Mouse (Mus musculus) neural tube, embryonic 11.5 days (tissue): ENCODE measurements around the gene Pcsk6. TPM values are rescaled to one million over a fixed set of nuclear protein-coding genes. Genes with fewer than 3 reads are reported as not detected.

Experiments used
- ATAC-seq: fragments of 200-750 bp; cut with Nextera tagmentation; 2 replicates; pipeline ENCODE4 v1.8.0; 2017; ENCODE audit warnings: moderate number of reproducible peaks, mild to moderate bottlenecking, moderate TSS enrichment, moderate library complexity; ENCODE audit not compliant: insufficient read depth, low FRiP score, low TSS enrichment
- DNase-seq: peaks from one replicate; pipeline ENCODE4 v3.0.0-alpha.2; 2015; ENCODE audit warnings: low spot score
- H3K27ac ChIP-seq: fragments of 300-500 bp; sonication (generic); 2 replicates; pipeline ENCODE4 v1.5.1; 2014; ENCODE audit warnings: low read depth, mild to moderate bottlenecking, low read length
- H3K27me3 ChIP-seq: fragments of 300-500 bp; sonication (generic); 2 replicates; pipeline ENCODE4 v1.6.1; 2014; ENCODE audit warnings: mild to moderate bottlenecking, low read length, mixed read lengths; ENCODE audit not compliant: control insufficient read depth, insufficient read depth
- H3K36me3 ChIP-seq: fragments of 300-500 bp; sonication (generic); 2 replicates; pipeline ENCODE4 v1.6.1; 2014; ENCODE audit warnings: mild to moderate bottlenecking, low read length, moderate library complexity, mixed read lengths; ENCODE audit not compliant: control insufficient read depth, insufficient read depth
- H3K4me1 ChIP-seq: fragments of 300-500 bp; sonication (generic); 2 replicates; pipeline ENCODE4 v1.6.1; 2014; ENCODE audit warnings: low read length, mixed read lengths; ENCODE audit not compliant: control insufficient read depth, insufficient read depth
- H3K4me2 ChIP-seq: fragments of 300-500 bp; sonication (generic); 2 replicates; pipeline ENCODE4 v1.6.1; 2014; ENCODE audit warnings: low read depth, mild to moderate bottlenecking, moderate library complexity
- H3K4me3 ChIP-seq: fragments of 300-500 bp; sonication (generic); 2 replicates; pipeline ENCODE4 v1.5.1; 2014; ENCODE audit warnings: low read depth, low read length
- H3K9ac ChIP-seq: fragments of 300-500 bp; sonication (generic); 2 replicates; pipeline ENCODE4 v1.6.1; 2014; ENCODE audit warnings: mild to moderate bottlenecking, low read length
- H3K9me3 ChIP-seq: fragments of 300-500 bp; sonication (generic); 2 replicates; pipeline ENCODE4 v1.6.1; 2016; ENCODE audit warnings: low read length; ENCODE audit not compliant: control insufficient read depth
- WGBS: fragments of 180-500 bp; shearing (Covaris S2); extraction: QIAGEN DNeasy Blood & Tissue Kit; methylation state at CpG from one replicate; pipeline ENCODE4 v1.1.7; 2014; 5-methylcytosine and 5-hydroxymethylcytosine counted together
- polyA plus RNA-seq: library from polyadenylated mRNA; unstranded; fragments of >200 nt; fragmentation: Nextera tagmentation; extraction: Ambion mirVana; gene quantifications from 2 replicates; pipeline ENCODE4 v1.2.1, GENCODE M21; 2014

The Pcsk6 gene
- polyA plus RNA-seq, 1 experiment from 2014 or later: 2.7 TPM

DNA sequence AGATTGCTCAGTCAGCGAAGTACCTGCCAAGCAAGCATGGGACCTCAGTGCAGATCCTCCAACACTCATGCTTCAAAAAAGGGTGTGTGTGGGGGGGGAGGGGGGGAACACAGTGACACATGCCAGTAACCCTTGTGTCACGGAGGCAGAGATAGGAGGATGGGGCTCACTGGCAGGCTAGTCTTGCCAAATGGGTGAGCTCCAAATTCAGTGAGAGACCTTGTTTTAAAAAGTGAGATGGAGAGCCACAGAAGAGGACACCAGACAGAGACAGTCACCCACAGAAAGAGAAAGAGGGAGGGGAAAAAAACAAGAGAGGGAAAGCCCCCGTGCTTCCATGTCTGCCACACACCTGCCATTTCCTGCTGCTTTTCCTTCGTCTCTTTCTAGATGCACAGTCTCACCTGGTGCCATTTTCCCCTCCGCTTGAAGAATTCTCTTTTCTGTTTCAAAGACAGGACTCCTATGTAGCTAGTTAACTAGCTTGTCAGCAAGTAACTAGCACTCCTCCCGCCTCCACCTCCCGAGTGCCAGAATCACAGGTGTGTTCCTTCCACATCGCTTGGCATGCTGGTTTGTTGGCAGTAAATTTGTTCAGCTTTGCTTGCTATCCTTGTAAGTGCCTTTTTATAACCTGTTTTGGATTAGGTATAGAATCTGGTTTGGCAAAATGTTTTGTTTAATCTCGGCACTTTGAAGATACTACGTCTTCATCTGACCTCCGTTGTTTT, 146.8 kb downstream of the Pcsk6 start:
- WGBS: 92% methylated on average over 11 of the region's 11 CpGs
- no peaks in the 10 kb centered on the region for H3K36me3 ChIP-seq
- no peak for DNase-seq
- no peak for ATAC-seq
- H3K4me3 ChIP-seq: no peak overlapping the region
- H3K9me3 ChIP-seq: no peaks in the 10 kb centered on the region
- no peaks in the 10 kb centered on the region for H3K27me3 ChIP-seq
- no peaks in the 10 kb centered on the region for H3K4me1 ChIP-seq
- no peak overlapping the region for H3K4me2 ChIP-seq
- H3K27ac ChIP-seq: no peak overlapping the region
- H3K9ac ChIP-seq: no peak overlapping the region

GRCm38 (mm10) chr7:66008892-66009273, 147.3 kb downstream of the Pcsk6 start:
- H3K4me1 ChIP-seq: no peaks in the 10 kb centered on the region
- no peak overlapping the region for H3K9ac ChIP-seq
- H3K4me3 ChIP-seq: no peak overlapping the region
- WGBS: 90% methylated on average over 16 of the region's 16 CpGs
- H3K9me3 ChIP-seq: no peaks in the 10 kb centered on the region
- H3K27ac ChIP-seq: no peak overlapping the region
- H3K27me3 ChIP-seq: no peaks in the 10 kb centered on the region
- no peak for ATAC-seq
- no peaks in the 10 kb centered on the region for H3K36me3 ChIP-seq
- DNase-seq: no peak
- H3K4me2 ChIP-seq: no peak overlapping the region

DNA sequence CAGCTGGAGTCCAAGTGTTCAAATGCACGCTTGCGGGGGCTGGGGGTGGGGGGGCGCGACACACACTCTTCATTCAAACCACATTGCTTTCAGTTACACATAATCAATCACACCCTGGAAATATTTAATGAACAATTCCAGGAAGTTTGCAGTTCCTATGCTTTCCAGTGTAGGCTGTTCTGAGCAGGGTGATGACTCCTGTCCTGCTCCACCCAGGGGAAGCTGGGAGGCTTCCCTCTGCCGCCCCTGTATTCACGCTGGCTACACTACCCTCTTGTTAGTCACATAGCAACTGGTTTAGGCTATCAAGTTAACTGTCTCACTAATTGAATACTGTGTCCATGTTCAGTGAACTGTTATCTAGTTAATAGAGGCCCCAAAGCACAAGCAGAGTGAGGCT, 149.0 kb downstream of the Pcsk6 start:
- Histone ChIP-seq H3K27me3 (no peaks in the 10 kb centered on the region), H3K27ac (no peak overlapping the region), H3K36me3 (no peaks in the 10 kb centered on the region), H3K4me2 (no peak overlapping the region), H3K9ac (no peak overlapping the region), H3K4me3 (no peak overlapping the region), H3K9me3 (no peaks in the 10 kb centered on the region), H3K4me1 (no peaks in the 10 kb centered on the region)
- ATAC-seq: no peak
- DNase-seq: no peak
- 78% methylated on average over 6 of the region's 6 CpGs for WGBS

- Histone ChIP-seq H3K27ac (no peak overlapping the region), H3K4me2 (no peak overlapping the region), H3K9ac (no peak overlapping the region), H3K4me1 (no peaks in the 10 kb centered on the region), H3K9me3 (no peaks in the 10 kb centered on the region), H3K36me3 (no peaks in the 10 kb centered on the region), H3K4me3 (no peak overlapping the region), H3K27me3 (no peaks in the 10 kb centered on the region)
- DNase-seq: no peak
- WGBS: 88% methylated on average over 2 of the region's 2 CpGs
- no peak for ATAC-seq
These were observed 166.2 kb downstream of the Pcsk6 start for GRCm38 (mm10) chr7:66027747-66028146.

- Histone ChIP-seq H3K27me3 (no peaks in the 10 kb centered on the region), H3K4me1 (no peaks in the 10 kb centered on the region), H3K9ac (no peak overlapping the region), H3K9me3 (no peaks in the 10 kb centered on the region), H3K27ac (no peak overlapping the region), H3K4me3 (no peak overlapping the region), H3K4me2 (no peak overlapping the region), H3K36me3 (no peaks in the 10 kb centered on the region)
- WGBS: 57% methylated on average over 6 of the region's 6 CpGs
- no peak for DNase-seq
- no peak for ATAC-seq
These were observed 167.4 kb downstream of the Pcsk6 start for GRCm38 (mm10) chr7:66028766-66029512.

DNA sequence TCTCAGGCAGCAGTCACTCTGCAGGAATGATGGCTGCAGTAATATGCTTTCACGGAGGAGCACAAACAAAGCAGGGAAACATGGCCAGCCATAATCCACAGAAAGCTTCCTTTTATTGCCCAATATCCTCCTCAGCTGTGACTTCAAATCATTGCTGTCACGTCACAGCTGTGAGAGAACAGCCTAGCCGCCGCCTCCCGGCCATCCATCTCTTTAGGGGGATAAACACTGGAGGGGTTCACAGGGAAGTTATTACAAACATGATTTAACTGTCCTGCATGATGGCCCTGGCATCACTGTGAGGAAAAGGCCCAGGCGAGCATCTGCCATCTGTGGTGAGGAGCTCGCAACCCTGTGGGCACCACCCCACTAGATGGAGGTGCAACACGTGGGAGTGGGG, 175.3 kb downstream of the Pcsk6 start:
- H3K9me3 ChIP-seq: no peaks in the 10 kb centered on the region
- DNase-seq (no peak), ATAC-seq (no peak)
- WGBS: 48% methylated on average over 8 of the region's 8 CpGs
- H3K4me1 ChIP-seq: no peaks in the 10 kb centered on the region
- H3K4me3 ChIP-seq: no peak overlapping the region
- no peak overlapping the region for H3K27ac ChIP-seq
- H3K4me2 ChIP-seq: no peak overlapping the region
- no peaks in the 10 kb centered on the region for H3K27me3 ChIP-seq
- H3K9ac ChIP-seq: no peak overlapping the region
- H3K36me3 ChIP-seq: no peaks in the 10 kb centered on the region

DNA sequence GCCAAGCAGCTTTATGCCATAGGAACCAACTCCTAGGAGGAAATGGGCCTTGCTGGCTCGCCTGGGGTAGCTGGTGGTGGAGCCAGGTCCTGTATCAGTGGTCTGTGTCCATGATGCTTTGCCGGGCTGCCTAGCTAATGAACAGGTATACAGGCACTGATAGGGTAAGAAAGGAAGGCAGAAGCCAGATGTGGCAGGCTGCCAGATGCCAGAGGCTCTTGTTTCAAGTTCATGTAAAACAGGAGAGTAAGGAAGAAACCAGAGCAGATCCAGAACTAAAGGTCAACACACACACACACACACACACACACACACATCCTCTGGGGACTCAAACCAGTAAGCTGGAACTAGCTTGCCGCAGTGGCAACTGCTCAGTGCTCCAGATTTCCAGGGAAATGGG, 176.7 kb downstream of the Pcsk6 start:
- Histone ChIP-seq H3K9ac (no peak overlapping the region), H3K4me1 (no peaks in the 10 kb centered on the region), H3K4me3 (no peak overlapping the region), H3K36me3 (no peaks in the 10 kb centered on the region), H3K27me3 (no peaks in the 10 kb centered on the region), H3K9me3 (no peaks in the 10 kb centered on the region), H3K27ac (no peak overlapping the region), H3K4me2 (no peak overlapping the region)
- no peak for DNase-seq
- 77% methylated on average over 3 of the region's 3 CpGs for WGBS
- ATAC-seq: no peak

GRCm38 (mm10) chr7:66038730-66039129, 177.2 kb downstream of the Pcsk6 start:
- no peaks in the 10 kb centered on the region for H3K4me1 ChIP-seq
- H3K27me3 ChIP-seq: no peaks in the 10 kb centered on the region
- H3K9ac ChIP-seq: no peak overlapping the region
- H3K9me3 ChIP-seq: no peaks in the 10 kb centered on the region
- no peak overlapping the region for H3K27ac ChIP-seq
- no peak overlapping the region for H3K4me2 ChIP-seq
- H3K4me3 ChIP-seq: no peak overlapping the region
- no peaks in the 10 kb centered on the region for H3K36me3 ChIP-seq
- DNase-seq (no peak), ATAC-seq (no peak)
- 79% methylated on average over 11 of the region's 11 CpGs for WGBS
